Mouse (Mus musculus): Measurements from ENCODE around the gene Dock10.
A peak's percentile ranks its signal among the peaks of the same experiment; 100 is the strongest.
"Not testable (repeated sequence)": the region's sequence is repeated elsewhere in the genome, so short reads cannot be mapped to it uniquely, and the experiment has no call there.

Dock10 gene

GRCm38 (mm10) chr1:80757977-80758797 is at the start of gene Dock10:
Gene Dock10, minus strand, starts transcription at chr1:80758527.
- peak; percentile 37 for DNase-seq

- no peak for DNase-seq
Observed at GRCm38 (mm10) chr1:80806835-80807398, 48.6 kb upstream of the Dock10 start.

GRCm38 (mm10) chr1:80802023-80802422 is 43.7 kb upstream of the Dock10 start:
- no peak for DNase-seq

- DNase-seq, result no peak
Observed at GRCm38 (mm10) chr1:80785066-80785779, 26.9 kb upstream of the Dock10 start.

- no peak for DNase-seq
Observed at GRCm38 (mm10) chr1:80784155-80784554, 25.8 kb upstream of the Dock10 start.

GRCm38 (mm10) chr1:80765504-80765903 is 7.2 kb upstream of the Dock10 start:
- no peak for DNase-seq

GRCm38 (mm10) chr1:80763042-80763950 is 5.0 kb upstream of the Dock10 start:
- no peak for DNase-seq

GRCm38 (mm10) chr1:80758798-80759184 is 464 bp upstream of the Dock10 start:
- no peak for DNase-seq

- peak; percentile 8 for DNase-seq
Observed at GRCm38 (mm10) chr1:80757650-80757976, 714 bp downstream of the Dock10 start.

- no peak for DNase-seq
Observed at GRCm38 (mm10) chr1:80756824-80757649, 1.3 kb downstream of the Dock10 start.

GRCm38 (mm10) chr1:80756060-80756439 is 2.3 kb downstream of the Dock10 start:
- DNase-seq, result no peak

GRCm38 (mm10) chr1:80755296-80756059 is 2.8 kb downstream of the Dock10 start:
- DNase-seq, result no peak

- DNase-seq, result not testable (repeated sequence)
Observed at GRCm38 (mm10) chr1:80749122-80749521, 9.2 kb downstream of the Dock10 start.

- no peak for DNase-seq
Observed at GRCm38 (mm10) chr1:80746691-80747463, 11.4 kb downstream of the Dock10 start.

- DNase-seq, result no peak
Observed at GRCm38 (mm10) chr1:80746195-80746594, 12.1 kb downstream of the Dock10 start.

- no peak for DNase-seq
Observed at GRCm38 (mm10) chr1:80739472-80739871, 18.9 kb downstream of the Dock10 start.

- no peak for DNase-seq
Observed at GRCm38 (mm10) chr1:80737812-80738391, 20.4 kb downstream of the Dock10 start.

- DNase-seq, result no peak
Observed at GRCm38 (mm10) chr1:80730582-80730981, 27.7 kb downstream of the Dock10 start.

GRCm38 (mm10) chr1:80730174-80730573 is 28.2 kb downstream of the Dock10 start:
- no peak for DNase-seq

GRCm38 (mm10) chr1:80728183-80728582 is 30.1 kb downstream of the Dock10 start:
- DNase-seq, result no peak

All from right cerebral cortex, postnatal 14 days (tissue).